Mouse (Mus musculus): ENCODE measurements around the gene Chd4. TPM values are rescaled to one million over a fixed set of nuclear protein-coding genes. Genes with fewer than 3 reads are reported as not detected.
A peak's percentile ranks its signal among the peaks of the same experiment; 100 is the strongest.

The Chd4 gene
- polyA plus RNA-seq, 1 experiment from 2014 or later: 30.0 TPM

GRCm38 (mm10) chr6:125110927-125111326, 15.1 kb downstream of the Chd4 start:
- Histone ChIP-seq H3K27ac (no peak overlapping the region), H3K4me2 (no peak overlapping the region), H3K9me3 (replicated peaks) (no peaks in the 10 kb centered on the region), H3K36me3 (peaks cover 96% of the 10 kb centered on the region), H3K9ac (no peak overlapping the region), H3K4me3 (replicated peaks) (no peak overlapping the region), H3K4me1 (replicated peaks) (no peaks in the 10 kb centered on the region), H3K27me3 (no peaks in the 10 kb centered on the region)
- 0 out of 2 replicates have a peak, but pooled peaks have one; percentile 12 for ATAC-seq (ENCODE audit: low read depth)
- DNase-seq: no peak
- WGBS (ENCODE audit: insufficient replicate concordance): 87% methylated on average over 7 of the region's 7 CpGs

- H3K27ac ChIP-seq: no peak overlapping the region
- H3K9ac ChIP-seq: no peak overlapping the region
- DNase-seq (no peak), ATAC-seq (ENCODE audit: low read depth) (no peak)
- H3K9me3 ChIP-seq (replicated peaks): no peaks in the 10 kb centered on the region
- H3K27me3 ChIP-seq: no peaks in the 10 kb centered on the region
- no peak overlapping the region for H3K4me3 ChIP-seq (replicated peaks)
- H3K36me3 ChIP-seq: peaks cover 96% of the 10 kb centered on the region
- WGBS (ENCODE audit: insufficient replicate concordance): 78% methylated on average over 11 of the region's 11 CpGs
- no peaks in the 10 kb centered on the region for H3K4me1 ChIP-seq (replicated peaks)
- H3K4me2 ChIP-seq: no peak overlapping the region
These were observed 16.8 kb downstream of the Chd4 start for GRCm38 (mm10) chr6:125112553-125112952.

- H3K9me3 ChIP-seq (replicated peaks): no peaks in the 10 kb centered on the region
- 85% methylated on average over 8 of the region's 8 CpGs for WGBS (ENCODE audit: insufficient replicate concordance)
- H3K27me3 ChIP-seq: no peaks in the 10 kb centered on the region
- no peak overlapping the region for H3K9ac ChIP-seq
- H3K4me3 ChIP-seq (replicated peaks): no peak overlapping the region
- H3K27ac ChIP-seq: no peak overlapping the region
- DNase-seq (no peak), ATAC-seq (ENCODE audit: low read depth) (no peak)
- H3K36me3 ChIP-seq: peaks cover 96% of the 10 kb centered on the region
- no peaks in the 10 kb centered on the region for H3K4me1 ChIP-seq (replicated peaks)
- H3K4me2 ChIP-seq: no peak overlapping the region
These were observed 23.6 kb downstream of the Chd4 start for GRCm38 (mm10) chr6:125119387-125119786.

- DNase-seq: no peak
- H3K27me3 ChIP-seq: no peaks in the 10 kb centered on the region
- peaks cover 24% of the 10 kb centered on the region for H3K4me1 ChIP-seq (replicated peaks)
- H3K4me2 ChIP-seq: no peak overlapping the region
- WGBS (ENCODE audit: insufficient replicate concordance): 87% methylated on average over 12 of the region's 12 CpGs
- no peaks in the 10 kb centered on the region for H3K9me3 ChIP-seq (replicated peaks)
- no peak for ATAC-seq (ENCODE audit: low read depth)
- no peak overlapping the region for H3K9ac ChIP-seq
- H3K36me3 ChIP-seq: peaks cover 77% of the 10 kb centered on the region
- H3K4me3 ChIP-seq (replicated peaks): no peak overlapping the region
- no peak overlapping the region for H3K27ac ChIP-seq
These were observed 32.9 kb downstream of the Chd4 start for GRCm38 (mm10) chr6:125128724-125129123.

GRCm38 (mm10) chr6:125129710-125130402, 34.1 kb downstream of the Chd4 start:
- no peaks in the 10 kb centered on the region for H3K9me3 ChIP-seq (replicated peaks)
- H3K4me1 ChIP-seq (replicated peaks): peaks cover 33% of the 10 kb centered on the region
- H3K4me2 ChIP-seq: no peak overlapping the region
- WGBS (ENCODE audit: insufficient replicate concordance): 87% methylated on average over 20 of the region's 20 CpGs
- no peak for DNase-seq
- H3K27ac ChIP-seq: no peak overlapping the region
- H3K27me3 ChIP-seq: no peaks in the 10 kb centered on the region
- peaks cover 77% of the 10 kb centered on the region for H3K36me3 ChIP-seq
- no peak overlapping the region for H3K4me3 ChIP-seq (replicated peaks)
- ATAC-seq (ENCODE audit: low read depth): no peak
- H3K9ac ChIP-seq: no peak overlapping the region

GRCm38 (mm10) chr6:125131302-125132156, 35.7 kb downstream of the Chd4 start, which contains the start of gene Nop2:
Nop2 (plus strand) TSS chr6:125131909.
- H3K27me3 ChIP-seq: no peaks in the 10 kb centered on the region
- WGBS (ENCODE audit: insufficient replicate concordance): under 1% methylated on average over 66 of the region's 66 CpGs
- peak within 1 kb of the TSS; percentile 95 for H3K4me3 ChIP-seq (replicated peaks)
- peak within 1 kb of the TSS; percentile 88 for H3K9ac ChIP-seq
- peak within 1 kb of the TSS; percentile 88 for H3K27ac ChIP-seq
- peaks cover 77% of the 10 kb centered on the region for H3K36me3 ChIP-seq
- DNase-seq: peak; percentile 90
- ATAC-seq (ENCODE audit: low read depth): peak; percentile 88
- H3K4me2 ChIP-seq: peak within 1 kb of the TSS; percentile 97
- H3K9me3 ChIP-seq (replicated peaks): no peaks in the 10 kb centered on the region
- H3K4me1 ChIP-seq (replicated peaks): peaks cover 33% of the 10 kb centered on the region

- H3K36me3 ChIP-seq: peaks cover 77% of the 10 kb centered on the region
- WGBS (ENCODE audit: insufficient replicate concordance): under 1% methylated on average over 11 of the region's 11 CpGs
These were observed 36.7 kb downstream of the Chd4 start for GRCm38 (mm10) chr6:125132470-125132869.

GRCm38 (mm10) chr6:125137002-125137671, 41.4 kb downstream of the Chd4 start:
- DNase-seq: no peak
- peaks cover 92% of the 10 kb centered on the region for H3K36me3 ChIP-seq

More at GRCm38 (mm10) chr6:125132470-125132869, 36.7 kb downstream of the Chd4 start:
- Histone ChIP-seq H3K4me2 (peak overlapping the region; percentile 97), H3K27ac (peak overlapping the region; percentile 88), H3K9me3 (replicated peaks) (no peaks in the 10 kb centered on the region), H3K4me3 (replicated peaks) (peak overlapping the region; percentile 95), H3K27me3 (no peaks in the 10 kb centered on the region), H3K4me1 (replicated peaks) (peaks cover 38% of the 10 kb centered on the region), H3K9ac (peak overlapping the region; percentile 88)
- DNase-seq: no peak
- ATAC-seq (ENCODE audit: low read depth): no peak

GRCm38 (mm10) chr6:125139747-125140146, 44.0 kb downstream of the Chd4 start:
- WGBS (ENCODE audit: insufficient replicate concordance): 91% methylated on average over 7 of the region's 7 CpGs
- no peak overlapping the region for H3K4me2 ChIP-seq
- H3K9me3 ChIP-seq (replicated peaks): no peaks in the 10 kb centered on the region

More at GRCm38 (mm10) chr6:125137002-125137671, 41.4 kb downstream of the Chd4 start:
- Histone ChIP-seq H3K9ac (no peak overlapping the region), H3K4me2 (no peak overlapping the region), H3K9me3 (replicated peaks) (no peaks in the 10 kb centered on the region), H3K27ac (no peak overlapping the region), H3K4me3 (replicated peaks) (no peak overlapping the region), H3K4me1 (replicated peaks) (peaks cover 28% of the 10 kb centered on the region), H3K27me3 (no peaks in the 10 kb centered on the region)
- WGBS (ENCODE audit: insufficient replicate concordance): 89% methylated on average over 19 of the region's 19 CpGs
- no peak for ATAC-seq (ENCODE audit: low read depth)

GRCm38 (mm10) chr6:125142436-125142835, 46.7 kb downstream of the Chd4 start:
- peaks cover 35% of the 10 kb centered on the region for H3K4me1 ChIP-seq (replicated peaks)
- no peak overlapping the region for H3K27ac ChIP-seq
- no peak overlapping the region for H3K9ac ChIP-seq
- H3K4me3 ChIP-seq (replicated peaks): no peak overlapping the region
- WGBS (ENCODE audit: insufficient replicate concordance): 85% methylated on average over 8 of the region's 8 CpGs
- H3K27me3 ChIP-seq: no peaks in the 10 kb centered on the region
- ATAC-seq (ENCODE audit: low read depth) (no peak), DNase-seq (no peak)
- no peaks in the 10 kb centered on the region for H3K9me3 ChIP-seq (replicated peaks)
- peaks cover 69% of the 10 kb centered on the region for H3K36me3 ChIP-seq
- H3K4me2 ChIP-seq: no peak overlapping the region

More at GRCm38 (mm10) chr6:125139747-125140146, 44.0 kb downstream of the Chd4 start:
- DNase-seq: no peak
- no peak for ATAC-seq (ENCODE audit: low read depth)
- Histone ChIP-seq H3K27ac (no peak overlapping the region), H3K36me3 (peaks cover 96% of the 10 kb centered on the region), H3K4me1 (replicated peaks) (peaks cover 15% of the 10 kb centered on the region), H3K27me3 (no peaks in the 10 kb centered on the region), H3K9ac (no peak overlapping the region), H3K4me3 (replicated peaks) (no peak overlapping the region)

GRCm38 (mm10) chr6:125143128-125143527, 47.3 kb downstream of the Chd4 start:
- Histone ChIP-seq H3K27ac (no peak overlapping the region), H3K9me3 (replicated peaks) (no peaks in the 10 kb centered on the region), H3K9ac (no peak overlapping the region), H3K27me3 (no peaks in the 10 kb centered on the region), H3K4me2 (no peak overlapping the region), H3K4me3 (replicated peaks) (no peak overlapping the region), H3K36me3 (peaks cover 62% of the 10 kb centered on the region), H3K4me1 (replicated peaks) (peaks cover 42% of the 10 kb centered on the region)
- DNase-seq (no peak), ATAC-seq (ENCODE audit: low read depth) (no peak)
- WGBS (ENCODE audit: insufficient replicate concordance): 68% methylated on average over 3 of the region's 3 CpGs

Measured in liver, embryonic 13.5 days (tissue).